Mouse (Mus musculus): ENCODE results near the gene Nagk. TPM values are rescaled to one million over a fixed set of nuclear protein-coding genes. Genes with fewer than 3 reads are reported as not detected.

Gene Nagk
- total and polyA plus RNA-seq, 3 experiments, result 4.8 to 11.6 (median 9.8) TPM

DNA sequence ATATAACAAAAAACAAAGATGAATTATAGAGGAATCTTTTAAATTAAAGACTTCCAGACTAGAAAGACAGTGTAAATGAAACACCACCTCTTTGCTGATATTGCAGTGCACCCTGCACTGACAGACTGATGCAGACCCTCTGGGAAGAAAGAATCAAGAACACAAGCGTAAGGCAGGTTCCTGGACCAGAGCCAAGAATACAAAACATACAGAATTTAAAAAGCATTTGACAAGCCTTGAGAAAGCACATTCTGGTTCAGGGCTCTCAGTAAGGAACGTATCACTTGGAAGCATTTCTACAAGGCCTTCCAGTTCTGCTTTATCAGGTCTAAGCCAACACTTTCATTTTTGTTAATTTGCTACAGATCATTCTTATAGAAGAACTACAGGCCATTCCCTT, 27.1 kb downstream of the Nagk start:
- H3K4me1 ChIP-seq (ENCODE audit: control insufficient read depth in 1 of 2, insufficient read depth in 2 of 2), result peaks cover 0 to 11% of the 10 kb centered on the region in 2 experiments; a peak in 1 of 4 replicates
- no peaks in the 10 kb centered on the region for H3K9me3 ChIP-seq (replicated peaks; ENCODE audit: low read length)
- no peak overlapping the region for H3K9ac ChIP-seq (ENCODE audit: insufficient read depth, low read depth)
- in situ Hi-C loops (cut with MboI; ENCODE audit: low pct_ligation_motif_present, low pct_unique_long_range_greater_than_20kb, low sequenced_read_pairs), result no loop called here
- H3K79me2 ChIP-seq (replicated peaks; ENCODE audit: control insufficient read depth, extremely low read depth, insufficient read depth, poor library complexity, severe bottlenecking), result peaks cover 2% of the 10 kb centered on the region
- no peak for TF ChIP-seq USF2 (conservative IDR thresholded peaks at IDR 0.05; ENCODE audit: low read depth, low read length)
- no peak for TF ChIP-seq CTCF (conservative IDR thresholded peaks at IDR 0.05 in 1 of 2, IDR thresholded peaks at IDR 0.05 in 1 of 2; ENCODE audit: low read depth in 2 of 2, low read length in 2 of 2)
- no peak for TF ChIP-seq HCFC1 (IDR thresholded peaks at IDR 0.05; ENCODE audit: low read depth, low read length)
- TF ChIP-seq MXI1 (IDR thresholded peaks at IDR 0.05; ENCODE audit: low read depth, low read length), result no peak
- TF ChIP-seq RAD21 (IDR thresholded peaks at IDR 0.05; ENCODE audit: low read depth, low read length), result no peak
- TF ChIP-seq JUND (conservative IDR thresholded peaks at IDR 0.05; ENCODE audit: low read depth, low read length), result no peak
- TF ChIP-seq TCF12 (IDR thresholded peaks at IDR 0.05; ENCODE audit: low read depth, low read length), result no peak
- TF ChIP-seq IRF4 (IDR thresholded peaks at IDR 0.05; ENCODE audit: low read depth, low read length), result no peak
- TF ChIP-seq JUN (IDR thresholded peaks at IDR 0.05; ENCODE audit: insufficient read depth, low read depth, low read length), result no peak
- dilution Hi-C loops (cut with MboI; ENCODE audit: extremely low pct_ligation_motif_present, extremely low pct_unique_long_range_greater_than_20kb, low sequenced_read_pairs), result no loop called here
- no peak overlapping the region for H3K27ac ChIP-seq (ENCODE audit: insufficient read depth, low read depth)
- no peak for DNase-seq (ENCODE audit: extremely low read depth)
- H3K27me3 ChIP-seq (replicated peaks), result no peaks in the 10 kb centered on the region
- H3K4me3 ChIP-seq (replicated peaks in 1 of 3; ENCODE audit: low read depth in 2 of 3, low read length in 2 of 3, poor library complexity in 1 of 3), result no peak overlapping the region
- peaks cover 10 to 38% of the 10 kb centered on the region in 2 experiments for H3K36me3 ChIP-seq (replicated peaks in 1 of 2; ENCODE audit: control insufficient read depth in 1 of 2, insufficient read depth in 1 of 2, low read length in 1 of 2)
- no peak overlapping the region for H3K4me2 ChIP-seq (ENCODE audit: insufficient read depth, low read depth, poor library complexity, severe bottlenecking)

DNA sequence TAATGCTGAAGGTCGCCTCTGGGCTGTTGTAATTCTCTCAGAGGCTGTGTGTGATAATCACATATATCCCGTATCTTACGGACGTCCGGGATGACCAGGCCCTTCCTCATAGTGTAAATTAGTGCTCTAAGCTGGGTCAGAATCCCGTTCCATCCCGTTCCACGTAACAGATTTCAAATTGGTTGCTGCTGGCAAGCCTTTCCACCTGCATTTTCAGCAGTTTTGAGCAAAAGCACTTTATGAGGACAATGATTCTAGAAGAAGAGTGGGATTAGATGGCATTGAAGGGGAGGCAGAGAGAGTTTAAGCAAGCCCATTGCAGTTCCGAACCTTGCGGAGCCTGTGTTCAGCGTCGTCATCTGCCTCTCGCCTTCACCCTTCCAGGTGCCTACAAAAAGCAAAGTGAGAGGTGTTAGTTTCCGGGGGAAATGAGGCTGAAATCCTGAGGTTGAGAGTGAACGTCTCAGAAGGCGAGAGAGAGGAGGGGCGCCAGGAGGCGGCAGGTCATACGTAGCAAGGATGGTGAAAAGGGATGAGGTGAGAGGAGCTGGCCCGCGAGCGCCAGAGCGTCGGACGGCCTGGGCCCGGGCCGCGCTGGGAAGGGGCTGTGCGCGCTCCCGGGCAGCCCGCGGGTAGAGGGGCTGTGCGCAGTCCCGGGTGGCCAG, 36.3 kb downstream of the Nagk start:
- DNase-seq (ENCODE audit: extremely low read depth), result peak; percentile 69
- peaks cover 5 to 22% of the 10 kb centered on the region in 2 experiments for H3K4me1 ChIP-seq (ENCODE audit: control insufficient read depth in 1 of 2, insufficient read depth in 2 of 2)
- dilution Hi-C loops (cut with MboI; ENCODE audit: extremely low pct_ligation_motif_present, extremely low pct_unique_long_range_greater_than_20kb, low sequenced_read_pairs) (no loop called here), in situ Hi-C loops (cut with MboI; ENCODE audit: low pct_ligation_motif_present, low pct_unique_long_range_greater_than_20kb, low sequenced_read_pairs) (no loop called here)
- no peaks in the 10 kb centered on the region for H3K9me3 ChIP-seq (replicated peaks; ENCODE audit: low read length)
- peaks cover 0 to 16% of the 10 kb centered on the region in 2 experiments for H3K36me3 ChIP-seq (replicated peaks in 1 of 2; ENCODE audit: control insufficient read depth in 1 of 2, insufficient read depth in 1 of 2, low read length in 1 of 2)
- H3K27me3 ChIP-seq (replicated peaks), result peaks cover 7% of the 10 kb centered on the region
- peaks cover 3% of the 10 kb centered on the region; the same call in 1 of the 2 replicates for H3K79me2 ChIP-seq (replicated peaks; ENCODE audit: control insufficient read depth, extremely low read depth, insufficient read depth, poor library complexity, severe bottlenecking)
- TF ChIP-seq PAX5 (IDR thresholded peaks at IDR 0.05; ENCODE audit: low read length) (no peak), JUN (IDR thresholded peaks at IDR 0.05; ENCODE audit: insufficient read depth, low read depth, low read length) (no peak), CHD1 (IDR thresholded peaks at IDR 0.05; ENCODE audit: low read depth, low read length) (no peak), NELFE (IDR thresholded peaks at IDR 0.05; ENCODE audit: low read depth, low read length) (no peak), ELF1 (IDR thresholded peaks at IDR 0.05; ENCODE audit: low read depth, low read length) (no peak), IRF4 (IDR thresholded peaks at IDR 0.05; ENCODE audit: low read depth, low read length) (no peak), MAX (IDR thresholded peaks at IDR 0.05; ENCODE audit: low read length) (peak; percentile 1; the same call in 1 of the 2 replicates), ZKSCAN1 (IDR thresholded peaks at IDR 0.05; ENCODE audit: borderline replicate concordance, low read depth, low read length) (no peak), E2F4 (IDR thresholded peaks at IDR 0.05; ENCODE audit: insufficient replicate concordance, low read depth, low read length) (no peak)
- peak overlapping the region; percentile 92 for H3K4me2 ChIP-seq (ENCODE audit: insufficient read depth, low read depth, poor library complexity, severe bottlenecking)
- peak overlapping the region; percentile 79 for H3K9ac ChIP-seq (ENCODE audit: insufficient read depth, low read depth)
- peak overlapping the region; percentile 58 to 85 (median 68) for H3K4me3 ChIP-seq (replicated peaks in 1 of 3; ENCODE audit: low read depth in 2 of 3, low read length in 2 of 3, poor library complexity in 1 of 3)
- peak overlapping the region; percentile 68 for H3K27ac ChIP-seq (ENCODE audit: insufficient read depth, low read depth)

Measured in CH12.LX (cell line).